Mouse (Mus musculus) thymus, adult 2 months (tissue): ENCODE measurements around the gene Reep6. TPM values are rescaled to one million over a fixed set of nuclear protein-coding genes. Genes with fewer than 3 reads are reported as not detected.

Experiments
- DNase-seq: peaks from one replicate; pipeline ENCODE4 v3.0.0; 2021
- H3K27ac ChIP-seq: fragments of 200-500 bp; 2 replicates; pipeline ENCODE4 v1.5.1; 2012; ENCODE audit warnings: low read length, control low read depth; ENCODE audit not compliant: control insufficient read depth, insufficient read depth
- H3K27me3 ChIP-seq: fragments of 200-500 bp; 2 replicates; pipeline ENCODE4 v1.6.1; 2012; ENCODE audit warnings: mild to moderate bottlenecking, low read length, moderate library complexity, mixed read lengths; ENCODE audit not compliant: control insufficient read depth, insufficient read depth
- H3K36me3 ChIP-seq: fragments of 200-500 bp; 2 replicates; pipeline ENCODE4 v1.6.1; 2012; ENCODE audit warnings: mild to moderate bottlenecking, low read length, moderate library complexity; ENCODE audit not compliant: control insufficient read depth, insufficient read depth
- H3K4me1 ChIP-seq: fragments of 200-500 bp; replicated peaks from 2 replicates; pipeline ENCODE4 v1.6.1; 2012; ENCODE audit warnings: low read length; ENCODE audit not compliant: control insufficient read depth, insufficient read depth
- H3K4me3 ChIP-seq: fragments of 200-500 bp; 2 replicates; pipeline ENCODE4 v1.5.1; 2012; ENCODE audit warnings: mild to moderate bottlenecking, low read length, control low read depth, moderate library complexity; ENCODE audit not compliant: control insufficient read depth, insufficient read depth
- CTCF ChIP-seq: fragments of 200-500 bp; IDR thresholded peaks from 2 replicates; pipeline ENCODE4 v1.5.1; 2012; ENCODE audit warnings: mild to moderate bottlenecking, control low read depth, low read length, moderate library complexity, borderline replicate concordance; ENCODE audit not compliant: control insufficient read depth, poor library complexity, insufficient read depth; ENCODE audit errors: extremely low read depth
- POLR2A ChIP-seq: fragments of 200-500 bp; IDR thresholded peaks from 2 replicates; pipeline ENCODE4 v1.6.1; 2012; ENCODE audit warnings: mild to moderate bottlenecking, low read length, control low read depth, moderate library complexity; ENCODE audit not compliant: control insufficient read depth, poor library complexity, insufficient read depth; ENCODE audit errors: extremely low read depth
- WGBS: fragments of 180-500 bp; shearing (Covaris S2); methylation state at CpG from one replicate; pipeline ENCODE4 v1.1.7; 2018; 5-methylcytosine and 5-hydroxymethylcytosine counted together
- polyA plus RNA-seq: library from polyadenylated mRNA; depleted of rRNA; stranded (reverse); fragments of >200 nt; gene quantifications from 2 replicates; pipeline ENCODE4 v1.2.3, GENCODE M21; 2012; rRNA removed

Reep6 gene
- polyA plus RNA-seq, 1 experiment: 2.0 TPM

DNA sequence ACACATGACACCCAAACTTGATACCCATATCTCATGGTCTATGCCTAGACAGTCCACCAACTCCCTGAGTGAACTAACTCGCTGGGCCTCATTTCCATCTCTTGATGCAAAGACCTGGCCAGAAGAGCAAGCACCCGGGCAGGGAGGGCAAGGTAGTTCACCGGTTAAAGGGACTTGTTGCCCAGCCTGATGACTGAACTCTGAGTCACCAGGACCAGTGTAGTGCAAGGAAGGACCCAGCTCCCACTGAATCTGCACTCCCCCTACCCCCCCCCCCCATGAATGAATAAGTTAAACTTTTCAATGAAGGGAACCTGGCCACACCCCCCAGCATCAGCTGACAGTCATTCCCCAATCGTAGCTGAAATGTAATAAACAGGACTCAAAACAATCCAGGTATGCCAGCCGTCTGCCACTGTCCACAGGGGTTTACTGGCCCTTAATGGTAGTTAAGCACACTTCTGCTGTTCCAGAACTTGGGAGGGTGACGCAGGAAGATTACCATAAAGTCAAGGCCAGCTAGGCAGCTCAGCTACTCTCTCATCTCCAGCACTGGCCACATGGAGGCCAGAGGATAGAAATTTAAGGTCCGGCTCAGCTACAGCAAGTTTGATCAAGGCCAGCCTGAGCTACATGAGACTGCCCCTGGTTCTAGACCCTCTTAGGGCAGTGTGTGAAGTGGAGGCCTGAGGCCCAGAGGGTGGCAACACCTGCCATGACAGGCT is 53.0 kb downstream of the Reep6 start:
- DNase-seq: no peak
- no peak overlapping the region for H3K4me3 ChIP-seq
- no peak overlapping the region for H3K27ac ChIP-seq
- peaks cover 24% of the 10 kb centered on the region for H3K4me1 ChIP-seq
- peaks cover 13% of the 10 kb centered on the region for H3K36me3 ChIP-seq
- 95% methylated on average over 7 of the region's 7 CpGs for WGBS
- no peak for TF ChIP-seq CTCF
- H3K27me3 ChIP-seq: peaks cover 8% of the 10 kb centered on the region; the same call in 1 of the 2 replicates

DNA sequence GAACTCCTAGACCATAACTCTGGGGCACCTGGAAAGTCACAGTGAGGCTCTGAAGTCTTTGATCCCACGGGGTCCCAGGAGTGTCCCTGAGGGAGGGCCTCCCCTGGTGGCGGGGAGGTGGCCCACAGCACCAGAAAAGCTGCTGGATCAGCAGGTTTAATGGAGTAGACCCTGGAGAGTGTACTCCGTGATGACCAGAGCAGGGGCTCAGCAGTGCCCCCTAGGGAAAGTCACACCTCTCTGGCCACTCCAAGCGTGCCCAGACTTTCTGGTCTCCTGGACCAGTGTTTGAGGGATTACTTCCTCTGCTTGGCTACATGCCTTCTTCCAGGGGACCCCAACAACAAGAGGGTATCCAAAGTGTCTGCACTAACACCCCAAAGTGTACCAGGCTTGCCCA is 53.7 kb downstream of the Reep6 start:
- TF ChIP-seq POLR2A (no peak), CTCF (no peak)
- Histone ChIP-seq H3K4me1 (peaks cover 30% of the 10 kb centered on the region), H3K4me3 (no peak overlapping the region), H3K36me3 (peaks cover 13% of the 10 kb centered on the region), H3K27ac (no peak overlapping the region), H3K27me3 (peaks cover 8% of the 10 kb centered on the region; the same call in 1 of the 2 replicates)
- WGBS: 89% methylated on average over 4 of the region's 4 CpGs
- no peak for DNase-seq

DNA sequence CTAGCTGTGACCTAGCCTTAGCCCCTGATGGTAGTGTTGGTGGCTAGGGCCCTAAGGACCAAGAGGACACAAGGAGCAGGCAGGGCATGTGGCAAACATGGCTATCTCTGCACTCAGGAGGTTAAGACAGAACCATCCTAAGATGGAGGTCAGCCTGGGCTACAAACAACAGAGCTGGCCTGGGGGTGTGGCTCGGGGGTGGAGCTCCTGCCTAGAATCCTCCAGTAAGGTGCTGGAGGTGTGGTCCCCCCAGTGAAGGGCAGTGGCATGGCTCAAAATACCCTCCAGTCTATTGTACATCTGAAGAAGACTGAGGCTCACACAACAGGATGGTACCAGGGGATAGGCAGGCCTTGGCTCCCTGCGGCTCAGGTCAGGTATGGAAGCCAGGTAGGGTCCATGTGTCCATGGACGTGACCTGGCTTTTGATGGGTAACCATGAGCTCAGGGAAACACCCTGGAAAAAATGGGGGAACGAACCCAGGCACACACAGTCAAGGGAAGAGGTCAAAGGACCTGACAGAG is 54.4 kb downstream of the Reep6 start:
- Histone ChIP-seq H3K4me3 (no peak overlapping the region), H3K36me3 (peaks cover 13% of the 10 kb centered on the region), H3K27ac (no peak overlapping the region), H3K4me1 (peaks cover 35% of the 10 kb centered on the region), H3K27me3 (peaks cover 8% of the 10 kb centered on the region; the same call in 1 of the 2 replicates)
- 97% methylated on average over 4 of the region's 4 CpGs for WGBS
- no peak for DNase-seq
- no peak for TF ChIP-seq CTCF
- TF ChIP-seq POLR2A: no peak

DNA sequence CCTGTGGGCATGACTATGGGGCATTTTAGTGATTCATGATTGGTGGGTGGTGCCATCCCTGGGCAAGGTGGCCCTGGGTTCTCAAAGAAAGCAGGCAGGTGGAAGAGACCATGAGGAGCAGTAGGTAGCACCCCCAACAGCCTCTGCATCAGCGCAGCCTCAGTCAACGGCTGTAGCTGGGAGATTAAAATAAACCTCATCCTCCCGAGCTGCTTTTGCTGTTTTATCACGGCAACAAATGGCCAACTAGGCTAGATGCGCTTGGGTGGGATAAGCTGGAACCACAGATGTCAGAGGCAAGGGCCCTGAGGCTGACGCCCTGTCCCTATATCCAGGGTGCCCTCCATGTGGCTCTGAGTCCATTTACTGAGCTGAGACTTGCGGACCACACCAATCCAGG is 55.0 kb downstream of the Reep6 start:
- H3K36me3 ChIP-seq: peaks cover 13% of the 10 kb centered on the region
- H3K27ac ChIP-seq: no peak overlapping the region
- H3K4me1 ChIP-seq: peaks cover 35% of the 10 kb centered on the region
- DNase-seq: no peak
- WGBS: 95% methylated on average over 7 of the region's 7 CpGs
- H3K4me3 ChIP-seq: no peak overlapping the region
- peaks cover 8% of the 10 kb centered on the region; the same call in 1 of the 2 replicates for H3K27me3 ChIP-seq
- TF ChIP-seq CTCF (no peak), POLR2A (no peak)

DNA sequence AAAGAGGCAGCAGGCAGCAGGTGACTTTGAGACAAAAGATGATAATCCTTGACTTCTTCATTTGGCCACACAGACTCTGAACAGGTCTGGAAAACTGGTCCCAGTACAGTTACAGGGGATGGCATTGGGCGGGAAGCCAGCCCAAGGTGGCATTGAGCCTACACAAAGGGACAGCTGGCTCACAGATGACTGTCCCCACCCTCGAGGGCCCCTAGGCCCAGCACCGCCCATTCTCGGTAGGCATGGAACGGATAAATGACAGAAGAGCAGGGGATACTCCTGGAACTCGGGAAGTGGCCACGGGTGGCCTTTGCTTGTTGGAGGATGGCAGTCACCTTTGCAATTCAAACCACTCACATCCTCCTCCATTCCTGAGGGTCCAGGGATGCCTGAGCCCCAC is 55.6 kb downstream of the Reep6 start:
- DNase-seq: no peak
- 82% methylated on average over 7 of the region's 7 CpGs for WGBS
- no peak overlapping the region for H3K27ac ChIP-seq
- peaks cover 35% of the 10 kb centered on the region for H3K4me1 ChIP-seq
- TF ChIP-seq POLR2A (no peak), CTCF (no peak)
- H3K27me3 ChIP-seq: peaks cover 8% of the 10 kb centered on the region; the same call in 1 of the 2 replicates
- H3K4me3 ChIP-seq: no peak overlapping the region
- H3K36me3 ChIP-seq: peaks cover 13% of the 10 kb centered on the region

Other genes starting within 250 kb of the Reep6 start
- gene Sbno2, start 224.4 kb upstream of the Reep6 start, polyA plus RNA-seq: 127 and 138 TPM in 2 replicates
- gene Stk11, start 214.2 kb upstream of the Reep6 start, polyA plus RNA-seq: 265 and 270 TPM in 2 replicates
- 1,163 and 1,361 TPM in 2 replicates for gene Atp5d, start 191.3 kb upstream of the Reep6 start, polyA plus RNA-seq
- 34.0 and 37.7 TPM in 2 replicates for gene Cbarp, start 189.1 kb upstream of the Reep6 start, polyA plus RNA-seq
- gene Midn, start 181.7 kb upstream of the Reep6 start, polyA plus RNA-seq: 342 and 374 TPM in 2 replicates
- 173 and 193 TPM in 2 replicates for gene Cirbp, start 164.0 kb upstream of the Reep6 start, polyA plus RNA-seq
- 11.1 and 14.8 TPM in 2 replicates for gene 1600002K03Rik, start 157.0 kb upstream of the Reep6 start, polyA plus RNA-seq
- 3.1 and 3.6 TPM in 2 replicates for gene Efna2, start 150.5 kb upstream of the Reep6 start, polyA plus RNA-seq
- 111 and 113 TPM in 2 replicates for gene Mum1, start 103.5 kb upstream of the Reep6 start, polyA plus RNA-seq
- gene Ndufs7, start 80.8 kb upstream of the Reep6 start, polyA plus RNA-seq: 531 and 647 TPM in 2 replicates
- gene Gamt, start 68.9 kb upstream of the Reep6 start, polyA plus RNA-seq: 6.0 and 6.4 TPM in 2 replicates
- gene Dazap1, start 68.5 kb upstream of the Reep6 start, polyA plus RNA-seq: 134 and 166 TPM in 2 replicates
- 2,172 and 2,371 TPM in 2 replicates for gene Rps15, start 37.5 kb upstream of the Reep6 start, polyA plus RNA-seq
- gene Apc2, start 34.0 kb upstream of the Reep6 start, polyA plus RNA-seq: 0.40 and 0.57 TPM in 2 replicates
- gene 2310011J03Rik, start 9.4 kb upstream of the Reep6 start, polyA plus RNA-seq: 78.9 and 93.8 TPM in 2 replicates
- 11.7 and 14.1 TPM in 2 replicates for gene Pcsk4, start 455 bp upstream of the Reep6 start, polyA plus RNA-seq
- gene Adamtsl5, start 18.5 kb downstream of the Reep6 start, polyA plus RNA-seq: 4.6 and 9.0 TPM in 2 replicates
- gene Plk5, start 26.5 kb downstream of the Reep6 start, polyA plus RNA-seq: 0.17 and 0.22 TPM in 2 replicates
- 34.9 and 38.2 TPM in 2 replicates for gene Mex3d, start 57.7 kb downstream of the Reep6 start, polyA plus RNA-seq
- gene Mbd3, start 69.6 kb downstream of the Reep6 start, polyA plus RNA-seq: 268 and 290 TPM in 2 replicates
- gene Uqcr11, start 76.9 kb downstream of the Reep6 start, polyA plus RNA-seq: 1,246 and 1,699 TPM in 2 replicates
- gene Tcf3, start 103.7 kb downstream of the Reep6 start, polyA plus RNA-seq: 341 and 425 TPM in 2 replicates
- gene Onecut3, start 164.9 kb downstream of the Reep6 start, polyA plus RNA-seq: 0.03 and 0.10 TPM in 2 replicates
- gene Atp8b3, start 209.2 kb downstream of the Reep6 start, polyA plus RNA-seq: 0.20 and 0.31 TPM in 2 replicates
- 188 and 209 TPM in 2 replicates for gene Rexo1, start 231.6 kb downstream of the Reep6 start, polyA plus RNA-seq
- gene Klf16, start 247.4 kb downstream of the Reep6 start, polyA plus RNA-seq: 31.0 and 46.9 TPM in 2 replicates